In the genomic region with DNA sequence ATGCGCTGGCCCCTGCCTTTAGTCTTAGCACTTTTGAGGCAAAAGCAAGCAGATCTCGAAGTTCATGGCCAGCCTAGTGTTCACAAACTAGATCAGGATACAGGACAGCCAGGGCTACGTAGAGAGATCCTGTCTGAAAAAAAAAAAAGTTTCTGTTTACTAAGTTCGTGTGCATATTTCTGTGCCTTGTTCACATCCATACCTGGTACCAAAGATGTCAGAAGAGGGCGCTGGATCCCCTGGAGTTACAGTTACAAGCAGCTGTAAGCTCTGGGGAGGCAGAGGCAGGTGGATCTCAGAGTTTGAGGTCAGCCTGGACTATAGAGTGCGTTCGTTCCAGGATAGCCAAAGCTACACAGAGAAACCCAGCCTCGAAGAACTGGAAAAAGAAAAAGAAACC, we compare ENCODE assay signal across 10 mouse cellular contexts. TPM values are rescaled to one million over a fixed set of nuclear protein-coding genes. Genes with fewer than 3 reads are reported as not detected.
DNase-seq lines count a peak whose midpoint lies in the region; ATAC-seq and TF ChIP-seq lines count a peak whose summit lies in the region.
"Had no signal": no experiment of that assay in that cellular context is flagged by ENCODE, and none has a peak within 500 bp of the region (broad histone marks: within the 10 kb centered on the region; RNA-seq: fewer than 3 reads in every experiment).

No protein-coding gene starts in this region.

- H3K4me3 ChIP-seq in forebrain, embryonic 10.5 days = peak overlapping the region; percentile 13; the same call in 1 of the 2 replicates
- H3K4me3 ChIP-seq in forebrain, embryonic 11.5 days (ENCODE audit: low read depth, low read length) = no peak overlapping the region
- no peak overlapping the region for H3K4me3 ChIP-seq in lung, postnatal 0 days (ENCODE audit: low read depth, low read length)
- H3K4me3 ChIP-seq in forebrain, postnatal 0 days (ENCODE audit: low read depth, low read length) = no peak overlapping the region
- no peak overlapping the region for H3K4me3 ChIP-seq in midbrain, embryonic 16.5 days (ENCODE audit: low read depth, low read length)

- DNase-seq in forebrain, embryonic 10.5 days (ENCODE audit: extremely low spot score, low spot score) = no peak
- DNase-seq in forebrain, embryonic 11.5 days (ENCODE audit: low spot score) = no peak
- no peak for DNase-seq in lung, postnatal 0 days (ENCODE audit: low spot score)
- no peak for DNase-seq in lung, postnatal 14 days
- no peak for DNase-seq in forebrain, postnatal 0 days
- no peak for DNase-seq in embryo, embryonic 9.5 days (ENCODE audit: extremely low spot score)
- no peak for DNase-seq in gastrocnemius, postnatal 10 days

- TF ChIP-seq EP300 in lung, postnatal 0 days (IDR thresholded peaks at IDR 0.05) = no peak

- H3K4me1 ChIP-seq in forebrain, embryonic 10.5 days = peaks cover 6% of the 10 kb centered on the region
- H3K4me1 ChIP-seq in forebrain, embryonic 11.5 days (replicated peaks; ENCODE audit: control insufficient read depth, insufficient read depth, low read length) = no peaks in the 10 kb centered on the region; the same call in 1 of the 2 replicates
- H3K4me1 ChIP-seq in lung, postnatal 0 days (ENCODE audit: insufficient read depth, low read depth, low read length) = no peaks in the 10 kb centered on the region
- no peaks in the 10 kb centered on the region for H3K4me1 ChIP-seq in forebrain, postnatal 0 days (ENCODE audit: insufficient read depth)
- H3K4me1 ChIP-seq in midbrain, embryonic 16.5 days (ENCODE audit: control insufficient read depth, insufficient read depth, low read length) = peaks cover 4% of the 10 kb centered on the region; the same call in 1 of the 2 replicates

- ATAC-seq in forebrain, embryonic 11.5 days (replicated peaks; ENCODE audit: low FRiP score) = no peak
- ATAC-seq in lung, postnatal 0 days = no peak
- no peak for ATAC-seq in forebrain, postnatal 0 days
- no peak for ATAC-seq in midbrain, embryonic 16.5 days

- H3K27ac ChIP-seq in forebrain, embryonic 10.5 days = no peak overlapping the region
- H3K27ac ChIP-seq in forebrain, embryonic 11.5 days (ENCODE audit: low read depth, low read length) = no peak overlapping the region
- no peak overlapping the region for H3K27ac ChIP-seq in lung, postnatal 0 days (ENCODE audit: low read length)
- H3K27ac ChIP-seq in forebrain, postnatal 0 days (ENCODE audit: low read depth, low read length) = no peak overlapping the region
- no peak overlapping the region for H3K27ac ChIP-seq in midbrain, embryonic 16.5 days (ENCODE audit: low read length)

- H3K27me3 ChIP-seq in forebrain, embryonic 10.5 days (ENCODE audit: poor library complexity, severe bottlenecking) = peaks cover 35% of the 10 kb centered on the region
- peaks cover 4% of the 10 kb centered on the region for H3K27me3 ChIP-seq in forebrain, embryonic 11.5 days (ENCODE audit: control insufficient read depth, insufficient read depth, low read length)
- no peaks in the 10 kb centered on the region for H3K27me3 ChIP-seq in lung, postnatal 0 days (replicated peaks; ENCODE audit: insufficient read depth, low read length)
- H3K27me3 ChIP-seq in forebrain, postnatal 0 days (ENCODE audit: insufficient read depth, low read length) = no peaks in the 10 kb centered on the region
- no peaks in the 10 kb centered on the region for H3K27me3 ChIP-seq in midbrain, embryonic 16.5 days (ENCODE audit: control insufficient read depth, insufficient read depth, low read depth, low read length)

- H3K9ac ChIP-seq in forebrain, embryonic 11.5 days (ENCODE audit: low read length) = no peak overlapping the region
- no peak overlapping the region for H3K9ac ChIP-seq in lung, postnatal 0 days (replicated peaks; ENCODE audit: low read depth)
- H3K9ac ChIP-seq in forebrain, postnatal 0 days = no peak overlapping the region
- no peak overlapping the region for H3K9ac ChIP-seq in midbrain, embryonic 16.5 days (ENCODE audit: low read depth, low read length)

- peaks cover under 1% of the 10 kb centered on the region; the same call in 1 of the 2 replicates for H3K9me3 ChIP-seq in forebrain, embryonic 10.5 days
- no peaks in the 10 kb centered on the region for H3K9me3 ChIP-seq in forebrain, embryonic 11.5 days (ENCODE audit: control insufficient read depth, low read length)
- no peaks in the 10 kb centered on the region for H3K9me3 ChIP-seq in lung, postnatal 0 days (ENCODE audit: low read length)
- no peaks in the 10 kb centered on the region for H3K9me3 ChIP-seq in forebrain, postnatal 0 days (ENCODE audit: low read length)
- H3K9me3 ChIP-seq in midbrain, embryonic 16.5 days (replicated peaks; ENCODE audit: control insufficient read depth, low read length, poor library complexity, severe bottlenecking) = no peaks in the 10 kb centered on the region

- no peak overlapping the region; the same call in 1 of the 2 replicates for H3K4me2 ChIP-seq in forebrain, embryonic 11.5 days (ENCODE audit: low read depth, low read length, severe bottlenecking)
- no peak overlapping the region for H3K4me2 ChIP-seq in lung, postnatal 0 days (replicated peaks; ENCODE audit: low read depth, low read length)
- H3K4me2 ChIP-seq in forebrain, postnatal 0 days (ENCODE audit: low read depth) = peak overlapping the region; percentile 31; the same call in 1 of the 2 replicates
- peak overlapping the region; percentile 33 for H3K4me2 ChIP-seq in midbrain, embryonic 16.5 days (ENCODE audit: low read length)

- H3K36me3 ChIP-seq in forebrain, embryonic 10.5 days (replicated peaks) = no peaks in the 10 kb centered on the region
- H3K36me3 ChIP-seq in forebrain, embryonic 11.5 days (ENCODE audit: control insufficient read depth, insufficient read depth, low read length) = no peaks in the 10 kb centered on the region
- no peaks in the 10 kb centered on the region for H3K36me3 ChIP-seq in lung, postnatal 0 days (ENCODE audit: insufficient read depth, low read length)
- no peaks in the 10 kb centered on the region for H3K36me3 ChIP-seq in forebrain, postnatal 0 days (ENCODE audit: insufficient read depth)
- H3K36me3 ChIP-seq in midbrain, embryonic 16.5 days (ENCODE audit: control insufficient read depth, insufficient read depth, low read length) = no peaks in the 10 kb centered on the region

- peak; percentile 23; the same call in 1 of the 2 replicates for TF ChIP-seq CTCF in lung, postnatal 0 days (IDR thresholded peaks at IDR 0.05)
- no peak for TF ChIP-seq CTCF in forebrain, postnatal 0 days (IDR thresholded peaks at IDR 0.05; ENCODE audit: low read depth)

- 68% methylated on average over 8 of the region's 8 CpGs for WGBS in forebrain, embryonic 10.5 days
- 62% methylated on average over 8 of the region's 8 CpGs for WGBS in forebrain, embryonic 11.5 days
- 45% methylated on average over 8 of the region's 8 CpGs for WGBS in lung, postnatal 0 days
- 62% methylated on average over 8 of the region's 8 CpGs for WGBS in forebrain, postnatal 0 days
- WGBS in midbrain, embryonic 16.5 days = 52% methylated on average over 8 of the region's 8 CpGs

RNA-seq across cellular contexts. Expression of a gene that starts 24.6 kb away (rescaled TPM):
- not detected in 2 replicates for polyA plus RNA-seq in forebrain, embryonic 10.5 days (2016; fragmentation: Nextera tagmentation; extraction: Ambion mirVana)
- not detected in 2 replicates for polyA plus RNA-seq in forebrain, embryonic 11.5 days (2014; fragmentation: Nextera tagmentation; extraction: Ambion mirVana)
- polyA plus RNA-seq in lung, postnatal 0 days (2015; fragmentation: Nextera tagmentation; extraction: Ambion mirVana) = 0.04 TPM in 1 of 2 replicates, not detected in the other
- total RNA-seq in forebrain, postnatal 0 days (2014; rRNA removed) = not detected in 2 replicates
- 0.04 TPM in 1 of 2 replicates, not detected in the other for polyA plus RNA-seq in forebrain, postnatal 0 days (2015; fragmentation: Nextera tagmentation; extraction: Ambion mirVana)
- polyA plus RNA-seq in midbrain, embryonic 16.5 days (2015; fragmentation: Nextera tagmentation; extraction: Ambion mirVana) = 0.06 TPM in 1 of 2 replicates, not detected in the other
- not detected for total RNA-seq in gastrocnemius, postnatal 10 days (2021)
- total RNA-seq: gastrocnemius, postnatal 25 days had no signal

RNA-seq across cellular contexts. Expression of a gene that starts 32.3 kb away (rescaled TPM):
- 0.02 and 0.11 TPM in 2 replicates for polyA plus RNA-seq in forebrain, embryonic 10.5 days (2016; fragmentation: Nextera tagmentation; extraction: Ambion mirVana)
- polyA plus RNA-seq in forebrain, embryonic 11.5 days (2014; fragmentation: Nextera tagmentation; extraction: Ambion mirVana) = 0.16 and 0.19 TPM in 2 replicates
- 0.02 TPM in 1 of 2 replicates, not detected in the other for polyA plus RNA-seq in lung, postnatal 0 days (2015; fragmentation: Nextera tagmentation; extraction: Ambion mirVana)
- total RNA-seq in forebrain, postnatal 0 days (2014; rRNA removed) = 3.3 and 4.1 TPM in 2 replicates
- polyA plus RNA-seq in forebrain, postnatal 0 days (2015; fragmentation: Nextera tagmentation; extraction: Ambion mirVana) = 1.8 and 2.1 TPM in 2 replicates
- 3.0 and 4.0 TPM in 2 replicates for polyA plus RNA-seq in midbrain, embryonic 16.5 days (2015; fragmentation: Nextera tagmentation; extraction: Ambion mirVana)
- total RNA-seq in gastrocnemius, postnatal 10 days (2021) = under 1 TPM in 1 of 2 experiments, not detected in 1; 0.09 TPM
- total RNA-seq: adrenal gland, adult 18-20 months; gastrocnemius, postnatal 25 days had no signal

Comparison
In these comparisons a context has a peak if more than half of its experiments do, and no peak if none do; other contexts are left out.
1. H3K4me2 ChIP-seq: peak in forebrain, postnatal 0 days (single experiment) and midbrain, embryonic 16.5 days (single experiment); none in forebrain, embryonic 11.5 days (single experiment) and lung, postnatal 0 days (single experiment).